Mouse (Mus musculus) E14TG2a.4 (cell line): ENCODE results near the gene Lekr1.

Source experiments
- CTCF ChIP-seq: conservative IDR thresholded peaks from 2 replicates; pipeline ENCODE4 v1.5.1; 2014; ENCODE audit warnings: low read length
- NANOG ChIP-seq: IDR thresholded peaks from 2 replicates; pipeline ENCODE4 v1.6.1; 2014; ENCODE audit warnings: borderline replicate concordance, low read length, mixed read lengths
- POU5F1 ChIP-seq: IDR thresholded peaks from 2 replicates; pipeline ENCODE4 v1.6.1; 2014; ENCODE audit warnings: low read length, borderline replicate concordance

DNA sequence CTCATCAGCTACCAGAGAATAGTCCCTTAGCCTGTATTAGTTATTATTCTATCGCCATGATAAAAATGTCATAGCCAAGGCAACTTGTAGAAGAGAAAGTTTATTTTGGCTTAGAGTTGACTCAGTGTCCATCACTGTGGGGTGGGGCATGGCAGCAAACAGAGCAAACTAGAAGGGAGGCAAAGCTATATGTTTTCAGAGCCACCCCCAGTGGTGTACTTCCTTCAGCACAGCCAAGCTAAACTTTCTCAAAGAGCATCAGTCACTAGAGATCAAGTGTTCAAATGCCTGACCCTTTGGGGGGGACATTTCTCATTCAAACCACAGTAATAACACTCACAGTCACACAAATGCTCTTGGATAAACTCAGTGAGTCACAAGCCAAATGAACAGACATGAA, 22.4 kb upstream of the Lekr1 start:
- TF ChIP-seq CTCF: no peak
- no peak for TF ChIP-seq POU5F1
- TF ChIP-seq NANOG: no peak
